Mouse (Mus musculus): Measurements from ENCODE around the gene Racgap1.

- no peak for TF ChIP-seq POLR2A (IDR thresholded peaks at IDR 0.05; ENCODE audit: low read depth, low read length)
- no peak for TF ChIP-seq CTCF (conservative IDR thresholded peaks at IDR 0.05; ENCODE audit: insufficient read depth, insufficient read length, low read depth, low read length)
These were observed at the start of gene Racgap1 for GRCm38 (mm10) chr15:99651163-99651872.
